Mouse (Mus musculus) thymus, adult 2 months (tissue): ENCODE results near the gene Cat. TPM values are rescaled to one million over a fixed set of nuclear protein-coding genes. Genes with fewer than 3 reads are reported as not detected.

Source experiments
- DNase-seq: peaks from one replicate; pipeline ENCODE4 v3.0.0; 2021
- H3K27ac ChIP-seq: fragments of 200-500 bp; 2 replicates; pipeline ENCODE4 v1.5.1; 2012; ENCODE audit warnings: low read length, control low read depth; ENCODE audit not compliant: control insufficient read depth, insufficient read depth
- H3K27me3 ChIP-seq: fragments of 200-500 bp; 2 replicates; pipeline ENCODE4 v1.6.1; 2012; ENCODE audit warnings: mild to moderate bottlenecking, low read length, moderate library complexity, mixed read lengths; ENCODE audit not compliant: control insufficient read depth, insufficient read depth
- H3K36me3 ChIP-seq: fragments of 200-500 bp; 2 replicates; pipeline ENCODE4 v1.6.1; 2012; ENCODE audit warnings: mild to moderate bottlenecking, low read length, moderate library complexity; ENCODE audit not compliant: control insufficient read depth, insufficient read depth
- H3K4me1 ChIP-seq: fragments of 200-500 bp; replicated peaks from 2 replicates; pipeline ENCODE4 v1.6.1; 2012; ENCODE audit warnings: low read length; ENCODE audit not compliant: control insufficient read depth, insufficient read depth
- H3K4me3 ChIP-seq: fragments of 200-500 bp; 2 replicates; pipeline ENCODE4 v1.5.1; 2012; ENCODE audit warnings: mild to moderate bottlenecking, low read length, control low read depth, moderate library complexity; ENCODE audit not compliant: control insufficient read depth, insufficient read depth
- CTCF ChIP-seq: fragments of 200-500 bp; IDR thresholded peaks from 2 replicates; pipeline ENCODE4 v1.5.1; 2012; ENCODE audit warnings: mild to moderate bottlenecking, control low read depth, low read length, moderate library complexity, borderline replicate concordance; ENCODE audit not compliant: control insufficient read depth, poor library complexity, insufficient read depth; ENCODE audit errors: extremely low read depth
- POLR2A ChIP-seq: fragments of 200-500 bp; IDR thresholded peaks from 2 replicates; pipeline ENCODE4 v1.6.1; 2012; ENCODE audit warnings: mild to moderate bottlenecking, low read length, control low read depth, moderate library complexity; ENCODE audit not compliant: control insufficient read depth, poor library complexity, insufficient read depth; ENCODE audit errors: extremely low read depth
- WGBS: fragments of 180-500 bp; shearing (Covaris S2); methylation state at CpG from one replicate; pipeline ENCODE4 v1.1.7; 2018; 5-methylcytosine and 5-hydroxymethylcytosine counted together
- polyA plus RNA-seq: library from polyadenylated mRNA; depleted of rRNA; stranded (reverse); fragments of >200 nt; gene quantifications from 2 replicates; pipeline ENCODE4 v1.2.3, GENCODE M21; 2012

Gene Cat
- polyA plus RNA-seq, 1 experiment, result 67.9 TPM

GRCm38 (mm10) chr2:103511042-103511441 is 26.1 kb upstream of the Cat start:
- no peak for TF ChIP-seq CTCF
- no peak for TF ChIP-seq POLR2A

GRCm38 (mm10) chr2:103507651-103508050 is 22.7 kb upstream of the Cat start:
- no peak overlapping the region for H3K27ac ChIP-seq
- WGBS, result 95% methylated on average over 1 of the region's 1 CpGs
- DNase-seq, result no peak
- no peak overlapping the region for H3K4me3 ChIP-seq
- no peaks in the 10 kb centered on the region for H3K36me3 ChIP-seq
- TF ChIP-seq POLR2A (no peak), CTCF (no peak)
- no peaks in the 10 kb centered on the region for H3K27me3 ChIP-seq
- H3K4me1 ChIP-seq, result no peaks in the 10 kb centered on the region

More at GRCm38 (mm10) chr2:103511042-103511441, 26.1 kb upstream of the Cat start:
- Histone ChIP-seq H3K36me3 (no peaks in the 10 kb centered on the region), H3K4me1 (no peaks in the 10 kb centered on the region), H3K4me3 (no peak overlapping the region), H3K27ac (no peak overlapping the region), H3K27me3 (no peaks in the 10 kb centered on the region)
- WGBS, result 97% methylated on average over 1 of the region's 1 CpGs
- no peak for DNase-seq

DNA sequence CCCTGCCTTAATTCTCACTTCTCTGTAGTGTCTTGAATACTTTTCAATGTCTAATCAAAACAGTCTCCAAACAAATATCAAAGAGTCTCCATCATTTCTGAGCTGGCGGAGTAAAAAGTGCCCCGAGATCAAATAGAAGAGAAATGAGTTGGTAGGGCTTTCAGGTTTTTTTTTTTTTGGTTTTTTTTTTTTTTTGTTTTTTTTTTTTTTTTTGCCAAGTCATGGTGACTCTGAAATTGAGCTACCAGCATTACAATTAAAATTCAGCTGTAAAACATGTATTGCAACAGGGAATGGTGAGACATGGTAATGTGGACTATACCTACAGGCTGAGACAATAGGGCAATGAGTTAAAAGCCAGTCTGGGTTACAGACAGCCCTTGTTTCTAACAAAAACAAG is 21.0 kb upstream of the Cat start:
- H3K4me1 ChIP-seq, result no peaks in the 10 kb centered on the region
- TF ChIP-seq CTCF, result no peak
- no peak for TF ChIP-seq POLR2A
- H3K27ac ChIP-seq, result no peak overlapping the region
- no peak for DNase-seq
- H3K27me3 ChIP-seq, result no peaks in the 10 kb centered on the region
- H3K4me3 ChIP-seq, result no peak overlapping the region
- WGBS, result 90% methylated on average over 2 of the region's 2 CpGs
- no peaks in the 10 kb centered on the region for H3K36me3 ChIP-seq

DNA sequence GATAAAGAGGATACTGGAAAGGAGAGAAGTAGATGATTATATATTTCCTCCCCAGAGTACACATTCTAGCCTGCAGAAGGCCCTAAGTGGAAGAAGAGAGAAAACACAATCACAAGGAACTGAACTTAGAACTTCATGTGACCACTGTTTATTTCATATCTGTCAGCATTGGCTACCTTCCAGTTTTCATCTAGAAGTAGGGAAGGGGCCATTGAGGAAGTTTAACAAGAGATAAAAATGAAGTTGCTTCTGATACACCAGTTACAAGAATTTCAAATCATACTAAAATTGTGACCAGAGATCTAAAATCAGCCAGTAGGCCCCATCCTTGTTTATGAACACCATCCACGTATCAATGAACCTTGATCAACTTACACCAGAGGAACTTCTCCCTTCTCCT is 19.5 kb upstream of the Cat start:
- no peaks in the 10 kb centered on the region for H3K27me3 ChIP-seq
- no peak overlapping the region for H3K4me3 ChIP-seq
- H3K27ac ChIP-seq, result no peak overlapping the region
- DNase-seq, result no peak
- WGBS, result 93% methylated on average over 1 of the region's 1 CpGs
- no peaks in the 10 kb centered on the region for H3K4me1 ChIP-seq
- H3K36me3 ChIP-seq, result no peaks in the 10 kb centered on the region
- no peak for TF ChIP-seq CTCF
- no peak for TF ChIP-seq POLR2A

- Histone ChIP-seq H3K4me1 (peaks cover 6% of the 10 kb centered on the region), H3K36me3 (no peaks in the 10 kb centered on the region), H3K27ac (no peak overlapping the region), H3K27me3 (no peaks in the 10 kb centered on the region), H3K4me3 (no peak overlapping the region)
- TF ChIP-seq POLR2A (no peak), CTCF (no peak)
- 97% methylated on average over 2 of the region's 2 CpGs for WGBS
- DNase-seq, result no peak
Observed at GRCm38 (mm10) chr2:103500769-103501168, 15.8 kb upstream of the Cat start.

DNA sequence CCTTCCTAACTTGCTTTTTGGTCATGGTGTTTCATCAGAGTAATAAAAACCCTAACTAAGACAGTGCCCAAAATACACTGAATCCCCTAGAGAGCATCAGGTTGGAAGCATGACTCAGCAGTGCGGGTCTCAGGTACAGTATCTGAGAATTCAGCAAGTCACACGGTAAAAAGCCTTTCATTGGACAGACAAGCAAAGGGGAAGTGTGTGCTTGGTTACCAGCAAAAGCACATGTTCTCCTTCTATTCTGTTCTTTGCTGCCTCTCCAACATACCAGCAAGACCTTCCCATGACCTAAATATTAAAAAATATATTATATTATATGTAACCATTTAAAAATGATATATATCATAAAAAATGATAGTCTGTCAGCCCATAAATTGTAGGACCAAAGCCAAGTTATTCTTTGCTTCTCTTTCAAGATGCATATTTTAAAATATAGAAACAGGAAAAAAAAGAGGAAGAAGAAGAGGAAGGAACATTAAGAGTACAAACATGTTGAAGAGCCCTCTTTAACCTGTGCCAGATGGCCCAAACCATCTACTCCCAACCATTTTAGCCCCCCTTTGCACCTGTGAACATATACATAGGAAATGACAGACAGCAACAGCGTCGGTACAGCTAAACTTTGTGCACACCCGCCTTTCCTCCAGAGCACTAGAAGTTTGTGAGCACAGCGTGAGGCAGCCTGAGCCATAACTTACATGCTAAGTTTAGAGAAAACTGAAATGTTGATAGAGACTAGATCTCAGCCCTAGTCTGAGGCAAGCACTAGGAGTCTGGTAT is 10.9 kb upstream of the Cat start:
- DNase-seq, result no peak
- H3K27me3 ChIP-seq, result no peaks in the 10 kb centered on the region
- no peak for TF ChIP-seq POLR2A
- no peak for TF ChIP-seq CTCF
- no peak overlapping the region for H3K27ac ChIP-seq
- H3K4me1 ChIP-seq, result peaks cover 6% of the 10 kb centered on the region
- H3K4me3 ChIP-seq, result no peak overlapping the region
- WGBS, result 13% methylated on average over 6 of the region's 6 CpGs
- H3K36me3 ChIP-seq, result no peaks in the 10 kb centered on the region
